Mouse (Mus musculus): ENCODE results near the gene Tas2r119. TPM values are rescaled to one million over a fixed set of nuclear protein-coding genes. Genes with fewer than 3 reads are reported as not detected.

Gene Tas2r119
- not detected for polyA plus RNA-seq (2017; shearing (Covaris generic))

GRCm38 (mm10) chr15:32176989-32177388 is at the start of gene Tas2r119:
TSS of gene Tas2r119 (plus strand) at chr15:32177289.

Other genes starting within 250 kb of the Tas2r119 start
- gene Sema5a, start 67.5 kb downstream of the Tas2r119 start, polyA plus RNA-seq (2017; shearing (Covaris generic)): not detected

All from CD4-positive, CD25-positive, alpha-beta regulatory T cell, adult 9 weeks (primary cell).